Mouse (Mus musculus): Measurements from ENCODE around the gene Slc25a18.

- TF ChIP-seq CTCF (IDR thresholded peaks at IDR 0.05; ENCODE audit: low read depth, low read length) (no peak), POLR2A (IDR thresholded peaks at IDR 0.05; ENCODE audit: insufficient read depth, low read length) (no peak), EP300 (IDR thresholded peaks at IDR 0.05; ENCODE audit: insufficient read depth, low read depth, low read length) (no peak)
Observed at GRCm38 (mm10) chr6:120799581-120800041, 26.2 kb downstream of the Slc25a18 start.

Measured in ES-Bruce4 (cell line).